Mouse (Mus musculus) testis, adult 2 months (tissue): ENCODE results near the gene Tnk2.

Experiments
- CTCF ChIP-seq: fragments of 200-500 bp; IDR thresholded peaks from 2 replicates; pipeline ENCODE4 v1.5.1; 2012; ENCODE audit warnings: low read depth, mild to moderate bottlenecking, inconsistent platforms, low read length, moderate library complexity; ENCODE audit not compliant: control insufficient read depth, insufficient read depth, insufficient replicate concordance
- POLR2A ChIP-seq: fragments of 200-500 bp; IDR thresholded peaks from 2 replicates; pipeline ENCODE4 v1.6.1; 2012; ENCODE audit warnings: low read depth, mild to moderate bottlenecking, inconsistent platforms, low read length, moderate library complexity; ENCODE audit not compliant: control insufficient read depth

DNA sequence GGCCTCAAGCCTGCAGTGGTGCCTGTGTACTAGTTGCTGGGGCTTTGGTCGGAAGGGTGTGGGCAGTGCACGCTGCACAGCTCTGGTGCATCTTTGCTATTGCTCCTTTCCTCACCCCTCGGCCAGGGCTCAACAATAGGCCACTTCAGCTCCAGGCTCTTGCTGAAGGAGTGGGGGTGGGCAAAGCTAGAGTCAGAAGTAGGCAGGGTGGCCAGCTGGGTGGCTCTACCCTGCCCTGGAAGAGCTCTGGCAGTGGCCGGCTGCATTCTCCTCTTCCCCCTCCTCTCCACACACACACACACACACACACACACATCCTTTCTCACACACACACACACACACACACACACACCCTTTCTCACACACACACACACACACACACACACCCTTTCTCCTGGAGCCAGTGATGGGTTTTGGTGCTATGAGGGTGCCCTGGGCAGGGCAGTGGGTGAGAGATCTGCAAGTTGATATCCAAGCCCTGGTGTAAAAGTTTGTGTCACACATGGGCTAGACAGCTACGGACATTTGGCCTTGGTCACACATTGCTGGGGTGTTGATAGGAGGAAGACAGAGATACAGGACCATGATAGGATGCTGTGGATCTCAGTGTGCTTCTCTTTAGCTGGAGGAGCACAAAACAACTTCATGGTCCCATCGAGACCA, 10.5 kb downstream of the Tnk2 start:
- TF ChIP-seq CTCF = no peak
- TF ChIP-seq POLR2A = no peak
